Mouse (Mus musculus) heart, adult 2 months (tissue): Measurements from ENCODE around the gene Dpp10.

Experiments used
- CTCF ChIP-seq: fragments of 200-600 bp; IDR thresholded peaks from 2 replicates; pipeline ENCODE4 v1.8.1; 2022; ENCODE audit warnings: antibody characterized with exemption, mild to moderate bottlenecking, moderate library complexity
- EP300 ChIP-seq: fragments of 200-500 bp; IDR thresholded peaks from 2 replicates; pipeline ENCODE4 v1.6.1; 2011; ENCODE audit warnings: low read depth, low read length, control low read depth; ENCODE audit not compliant: insufficient read depth
- POLR2A ChIP-seq: fragments of 200-500 bp; IDR thresholded peaks from 2 replicates; pipeline ENCODE4 v1.6.1; 2011; ENCODE audit warnings: mild to moderate bottlenecking, low read depth, low read length, control low read depth; ENCODE audit not compliant: insufficient read depth

- TF ChIP-seq CTCF (no peak), EP300 (no peak), POLR2A (no peak)
Measured at GRCm38 (mm10) chr1:123919606-123920005, 125.8 kb downstream of the Dpp10 start.
